Mouse (Mus musculus): Measurements from ENCODE around the gene Tbx1.

Tbx1 gene

DNA sequence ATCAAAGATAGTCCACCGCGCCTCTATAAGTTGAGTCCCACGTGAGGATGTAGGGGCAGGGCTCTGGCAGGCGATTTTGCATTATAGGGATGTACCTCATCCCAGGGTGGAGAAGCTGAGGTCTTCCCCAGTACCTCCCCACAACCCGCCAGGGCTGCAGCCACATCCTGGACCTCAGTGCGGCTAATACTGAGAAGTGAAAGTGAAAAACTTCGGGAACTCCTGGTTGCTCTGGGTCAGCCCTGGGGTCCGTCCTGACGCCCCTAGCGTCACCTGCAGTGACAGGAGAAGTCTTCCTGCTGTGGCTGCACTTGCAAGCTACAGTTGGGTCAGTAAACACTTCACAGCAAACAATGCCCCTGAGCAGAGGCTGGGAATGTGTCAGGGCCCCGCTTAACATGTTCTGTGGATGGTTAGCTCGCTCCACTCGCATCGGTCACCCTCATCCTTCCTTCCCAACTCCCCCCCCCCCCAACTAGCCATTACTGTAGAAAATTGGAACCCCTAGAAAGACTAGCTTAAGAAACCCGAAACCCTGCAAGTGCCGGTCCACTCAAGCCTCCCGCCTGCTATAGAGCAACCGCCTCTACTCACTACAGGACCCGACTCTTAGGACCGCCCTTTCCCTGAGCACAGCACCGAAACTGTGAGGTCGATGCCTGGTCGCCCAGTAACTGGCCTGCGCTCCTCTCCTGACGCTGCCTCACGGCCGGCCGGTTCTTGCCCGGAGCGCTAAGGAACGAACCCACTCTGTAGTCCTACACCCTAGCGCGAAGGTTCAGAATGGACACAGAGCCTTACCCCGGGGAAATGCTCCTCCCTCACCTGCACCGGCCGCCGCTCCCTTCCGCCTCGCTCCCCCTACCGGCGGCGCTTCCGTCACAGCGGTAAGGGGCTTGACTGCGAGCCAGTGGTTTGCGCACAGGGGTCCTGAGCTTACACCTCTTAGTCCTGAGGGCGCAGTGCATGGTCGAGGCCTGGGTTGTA lies at the start of gene Tbx1:
TSS of gene Tbx1 (minus strand) at position 868 of the 987 bp plus-strand sequence.
- no peak for DNase-seq

DNA sequence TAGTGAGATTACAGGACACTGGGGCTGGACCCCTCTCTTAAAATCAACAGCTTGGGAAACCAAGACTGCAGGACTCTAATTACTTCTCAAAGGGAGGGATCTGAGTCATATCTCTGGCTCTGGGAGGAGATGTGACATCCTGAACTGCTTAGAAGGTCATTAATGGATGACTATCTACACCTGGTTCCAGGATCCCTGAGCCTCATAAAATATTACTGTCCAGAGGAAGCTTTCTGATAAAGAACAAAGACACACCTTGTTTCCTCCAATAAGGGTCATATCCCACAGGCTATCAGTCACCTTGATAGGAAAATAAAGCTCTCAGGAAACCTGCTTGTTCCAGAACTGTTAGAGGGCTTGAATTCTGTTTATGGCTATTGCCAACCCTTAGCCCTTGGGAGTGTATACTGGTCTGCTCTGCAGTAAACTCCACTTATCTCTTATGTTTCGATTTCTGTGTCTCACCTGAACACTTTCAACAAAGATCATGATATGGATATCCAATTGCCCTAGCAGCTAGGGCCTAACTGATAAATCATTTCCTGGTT lies 49.0 kb upstream of the Tbx1 start:
- DNase-seq: no peak

DNA sequence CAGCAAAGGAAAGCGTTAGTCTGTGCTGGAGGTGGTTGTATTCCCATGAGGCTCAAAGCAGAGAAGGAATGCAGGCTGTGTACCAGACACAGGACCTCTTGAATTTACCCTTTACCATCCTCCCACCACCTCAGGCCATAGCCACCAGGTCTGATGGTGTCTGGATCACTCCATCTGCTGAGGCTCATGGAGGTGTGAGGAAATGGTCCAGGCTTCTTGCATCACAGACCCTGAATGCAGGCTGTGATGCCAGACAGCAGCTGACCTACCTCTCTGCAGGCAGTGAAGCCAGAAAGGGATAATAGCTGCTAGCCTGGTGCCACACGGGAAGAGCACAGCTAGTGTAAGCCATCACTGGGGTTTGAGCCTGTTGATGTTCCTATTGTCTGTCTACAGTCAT lies 47.9 kb upstream of the Tbx1 start:
- DNase-seq: no peak

DNA sequence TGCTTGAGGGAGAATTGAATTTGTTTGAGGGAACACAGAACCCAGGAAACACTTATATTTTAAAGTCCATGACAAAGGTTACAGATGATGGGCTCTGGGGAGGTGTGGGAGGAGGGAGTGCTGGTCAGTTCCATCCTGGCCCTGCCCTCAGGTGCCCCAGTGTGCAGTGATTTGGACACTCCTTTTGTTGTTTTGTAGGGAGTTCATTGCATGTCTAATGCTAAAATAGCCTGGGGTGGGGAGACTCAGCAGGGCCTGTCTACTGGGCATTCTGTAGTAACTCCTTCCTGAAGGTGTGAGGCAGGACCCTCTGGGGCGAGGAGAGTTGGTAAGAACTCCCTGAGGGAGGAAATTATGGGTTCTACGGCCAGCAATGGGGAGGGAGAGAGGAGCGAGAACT lies 46.3 kb upstream of the Tbx1 start:
- no peak for DNase-seq

DNA sequence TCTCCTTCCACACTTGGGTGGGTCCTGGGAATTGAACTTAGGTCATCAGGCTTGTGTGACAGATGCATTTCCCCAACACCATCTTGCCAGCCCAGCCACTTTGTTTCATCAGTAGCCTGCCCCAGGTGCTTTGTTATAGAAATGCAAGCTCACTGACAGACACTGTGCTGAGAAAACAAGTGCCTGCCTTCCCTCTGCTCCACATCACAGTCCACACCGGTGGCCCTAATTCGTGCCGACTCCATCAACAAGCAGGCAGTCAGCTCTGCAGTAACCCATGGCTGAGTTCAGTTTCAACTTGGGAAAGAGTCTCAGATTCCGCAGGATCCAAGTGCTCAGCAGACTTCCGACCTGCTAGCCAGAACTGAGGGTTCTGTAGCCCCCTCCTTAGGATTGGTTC lies 45.9 kb upstream of the Tbx1 start:
- no peak for DNase-seq

DNA sequence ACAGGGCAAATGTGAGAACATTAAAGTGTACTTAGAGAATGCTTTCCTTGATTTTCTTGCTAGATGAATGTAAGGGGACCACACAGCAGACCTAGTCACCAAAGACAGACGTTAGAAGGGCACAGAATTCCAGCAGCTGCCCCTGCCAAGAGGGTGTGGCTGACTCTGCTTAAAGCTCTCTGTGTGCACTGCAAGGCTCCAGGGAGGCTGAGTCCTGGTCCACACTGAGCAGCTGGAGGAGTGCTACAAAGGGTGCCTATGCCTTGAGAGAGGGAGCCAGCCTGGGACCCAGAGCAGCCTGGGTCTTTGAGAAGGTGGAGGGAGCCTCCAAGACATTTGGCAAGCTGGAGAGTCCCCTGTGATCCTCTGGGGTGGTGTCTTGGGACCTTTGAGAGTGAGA lies 42.9 kb upstream of the Tbx1 start:
- no peak for DNase-seq

DNA sequence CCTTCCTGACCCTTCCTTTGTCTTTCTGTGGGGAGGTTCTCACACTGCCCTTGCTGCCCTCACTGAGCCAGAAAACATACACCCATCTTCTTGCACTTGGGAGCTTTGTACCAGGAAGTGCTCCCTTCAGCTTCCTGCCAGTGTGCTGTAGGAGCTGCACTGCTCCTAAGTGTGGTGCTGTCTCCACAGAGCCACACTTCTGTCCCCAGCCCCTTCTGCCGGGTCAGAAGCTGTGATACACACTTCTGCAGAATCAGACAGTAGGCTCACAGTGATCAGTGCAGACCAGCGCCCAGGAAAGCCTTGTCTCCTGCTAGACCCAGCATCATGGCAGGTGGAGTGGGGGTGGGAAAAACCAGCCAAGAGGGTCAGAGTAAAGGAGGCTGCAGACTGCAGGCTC lies 42.3 kb upstream of the Tbx1 start:
- DNase-seq: no peak

DNA sequence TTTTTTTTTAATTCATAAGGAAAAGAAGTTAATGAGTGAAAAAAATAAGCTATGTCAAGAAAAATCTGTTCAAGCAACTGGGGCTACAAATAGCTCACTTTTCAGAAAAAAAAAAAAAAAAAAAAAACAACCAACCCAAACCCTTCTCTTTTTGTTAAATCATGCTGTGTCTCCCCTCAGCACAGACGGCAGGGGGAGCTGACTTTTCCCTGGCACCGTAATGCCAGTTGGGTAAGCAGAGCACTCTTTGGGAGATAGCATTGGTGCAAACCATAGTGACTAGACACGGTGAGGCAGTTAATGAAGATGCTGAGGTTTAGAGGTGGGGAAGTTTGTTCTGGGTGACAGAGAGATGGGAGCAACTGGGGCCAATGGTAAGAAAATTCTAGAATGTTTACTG lies 41.6 kb upstream of the Tbx1 start:
- DNase-seq: no peak

DNA sequence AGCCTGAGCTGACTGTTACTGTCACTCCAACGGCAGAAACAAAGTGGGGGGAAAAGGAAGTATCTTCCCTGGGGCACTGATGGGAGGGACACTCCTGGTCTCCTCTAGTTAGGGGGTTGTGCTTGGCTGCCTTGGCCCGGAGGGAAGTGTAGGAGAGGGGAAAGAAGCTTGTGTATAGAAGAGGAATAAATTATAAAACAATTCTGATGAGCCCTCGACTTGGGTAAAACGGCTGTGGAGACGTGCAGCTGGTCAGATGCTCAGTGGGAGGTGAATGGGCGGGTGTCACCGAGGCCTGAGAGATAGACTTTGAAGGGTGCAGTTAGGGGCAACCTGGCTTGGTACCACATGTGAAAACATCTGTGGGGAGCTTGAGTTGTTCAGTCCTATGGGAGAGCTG lies 40.7 kb upstream of the Tbx1 start:
- no peak for DNase-seq

DNA sequence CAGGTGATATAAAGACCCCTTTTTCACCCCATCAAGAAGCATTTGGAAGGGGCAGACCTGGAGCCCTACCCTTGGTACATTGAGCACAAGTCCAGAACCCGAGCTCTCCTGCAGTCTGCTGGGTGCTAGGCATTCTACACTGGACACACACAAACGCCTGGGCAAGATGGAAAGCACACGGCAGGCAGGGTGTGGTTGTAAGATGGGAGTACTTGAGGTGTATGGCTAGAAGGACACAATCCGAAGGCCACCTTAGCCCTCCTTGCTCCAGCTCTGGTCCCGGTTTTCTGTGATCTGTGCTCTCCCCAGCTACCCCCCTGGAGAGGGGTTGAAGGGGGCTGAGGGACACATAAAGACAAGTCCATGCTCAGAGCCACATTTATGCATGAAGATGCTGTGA lies 39.8 kb upstream of the Tbx1 start:
- no peak for DNase-seq

DNA sequence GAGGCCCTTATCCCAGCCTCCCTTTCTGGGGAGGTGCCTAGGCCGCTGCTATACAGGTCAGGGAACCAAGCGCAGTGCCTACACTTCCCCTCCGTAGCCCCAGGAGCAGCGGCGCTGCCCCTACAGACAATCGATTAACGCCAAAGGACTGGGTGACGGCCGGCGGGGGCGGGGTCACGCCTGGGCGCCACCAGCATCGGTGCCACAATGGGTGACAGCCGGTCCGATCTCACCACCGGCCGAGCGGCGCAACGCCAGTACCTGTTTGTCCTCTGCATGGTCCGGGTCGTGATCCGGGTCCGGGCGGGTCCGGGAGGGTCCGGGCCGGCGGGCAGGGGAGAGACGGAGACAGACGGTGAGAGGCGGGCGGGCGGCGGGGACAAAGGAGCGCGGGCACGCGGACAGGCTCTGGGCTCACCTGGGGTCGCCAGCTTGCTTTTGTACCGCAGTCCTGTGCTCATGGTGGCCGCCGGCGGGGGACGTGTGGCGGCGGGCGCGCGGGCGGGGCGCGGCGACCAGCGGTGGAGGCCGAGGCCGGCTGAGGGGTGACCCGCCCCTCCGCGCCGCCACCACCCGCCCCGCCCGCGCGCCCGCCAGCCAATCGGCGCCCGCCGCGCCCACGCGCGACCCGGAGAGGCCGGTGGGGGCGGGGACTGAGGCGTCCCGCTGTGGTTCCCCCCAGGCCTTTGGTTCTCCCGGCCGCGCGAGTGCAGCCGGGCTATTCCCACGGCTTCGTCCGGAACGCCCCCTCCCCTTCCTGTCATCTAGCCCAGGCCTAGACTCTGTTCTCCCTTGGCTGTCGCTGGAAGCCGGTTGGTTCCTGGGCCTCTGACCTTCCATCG lies 39.1 kb upstream of the Tbx1 start, which contains the start of gene Sept5:
TSS of gene Sept5 (minus strand) at position 565 of the 842 bp plus-strand sequence.
- peak; percentile 77 for DNase-seq

DNA sequence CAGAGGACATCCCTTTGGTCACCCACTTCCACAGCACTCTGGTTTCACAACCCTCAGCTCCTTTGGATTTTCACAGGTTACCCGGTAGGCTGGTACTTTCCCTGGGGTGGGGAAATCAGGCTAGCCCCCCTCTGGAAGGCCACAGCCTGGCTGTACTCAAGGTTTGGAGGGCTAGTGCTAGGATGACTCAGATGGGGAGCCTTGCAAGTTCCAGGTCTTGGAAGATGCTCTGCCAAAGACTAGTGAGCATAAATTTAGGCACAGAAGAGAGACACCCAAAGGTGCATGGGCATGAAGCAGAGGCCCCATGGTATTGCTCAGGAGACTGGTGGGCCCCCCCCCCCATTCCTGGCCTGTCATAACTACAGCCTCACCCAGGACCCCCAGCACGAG lies 38.5 kb upstream of the Tbx1 start:
- DNase-seq: no peak

DNA sequence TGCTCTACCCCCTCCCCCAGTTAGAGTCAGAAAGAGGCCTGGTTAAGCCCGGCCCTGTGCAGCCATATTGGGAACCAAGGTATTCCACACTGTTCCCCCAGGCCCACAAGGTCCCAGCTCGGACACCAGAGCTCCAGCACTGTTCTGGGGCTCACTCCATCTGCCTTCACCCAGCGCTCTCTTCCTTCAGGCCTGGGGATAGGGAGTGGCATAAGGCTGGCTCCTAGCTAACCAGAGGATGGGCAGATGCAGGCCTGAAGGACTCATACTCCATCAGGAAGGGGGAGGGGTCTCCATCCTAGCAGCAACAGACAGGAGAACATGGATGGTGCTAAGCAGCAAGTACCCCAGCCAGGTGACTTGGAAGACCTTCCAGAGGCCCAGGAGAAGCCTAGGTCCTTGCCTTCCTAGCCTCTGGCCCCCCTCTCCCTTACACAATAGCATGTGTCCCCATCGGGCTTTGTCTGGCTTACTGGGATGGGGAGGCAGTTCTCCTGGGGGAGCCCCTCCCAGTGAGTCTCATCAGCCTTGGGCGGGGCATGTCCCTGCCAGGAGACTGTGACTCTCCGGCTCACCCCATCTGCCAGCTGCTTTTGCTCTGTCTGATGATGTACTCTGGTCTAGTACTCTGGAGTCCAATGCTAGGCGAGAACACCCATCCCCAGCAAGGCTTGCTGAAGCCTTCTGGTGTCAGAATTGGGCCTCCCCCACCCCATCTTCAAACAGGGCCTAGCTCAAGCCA lies 37.9 kb upstream of the Tbx1 start:
- DNase-seq: no peak

DNA sequence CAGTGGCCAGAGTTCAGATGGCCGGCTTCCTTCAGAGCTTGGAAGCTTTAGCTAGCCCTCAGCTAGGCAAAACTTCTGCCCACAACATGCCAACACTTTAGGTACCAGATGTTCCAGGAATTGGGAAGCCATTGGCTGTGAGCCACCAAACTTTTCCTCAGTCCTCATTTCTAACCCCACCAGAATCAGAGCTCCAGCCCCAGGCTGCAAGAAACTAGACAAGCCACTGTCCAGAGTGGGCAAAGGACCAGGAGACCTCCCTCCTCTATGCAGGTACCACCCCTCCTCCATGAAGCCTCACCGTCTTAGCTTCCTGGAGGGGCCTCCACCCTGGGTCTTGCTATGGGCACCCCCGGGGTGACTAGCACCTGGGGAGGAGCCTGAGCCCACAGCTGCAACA lies 36.7 kb upstream of the Tbx1 start:
- DNase-seq: no peak

DNA sequence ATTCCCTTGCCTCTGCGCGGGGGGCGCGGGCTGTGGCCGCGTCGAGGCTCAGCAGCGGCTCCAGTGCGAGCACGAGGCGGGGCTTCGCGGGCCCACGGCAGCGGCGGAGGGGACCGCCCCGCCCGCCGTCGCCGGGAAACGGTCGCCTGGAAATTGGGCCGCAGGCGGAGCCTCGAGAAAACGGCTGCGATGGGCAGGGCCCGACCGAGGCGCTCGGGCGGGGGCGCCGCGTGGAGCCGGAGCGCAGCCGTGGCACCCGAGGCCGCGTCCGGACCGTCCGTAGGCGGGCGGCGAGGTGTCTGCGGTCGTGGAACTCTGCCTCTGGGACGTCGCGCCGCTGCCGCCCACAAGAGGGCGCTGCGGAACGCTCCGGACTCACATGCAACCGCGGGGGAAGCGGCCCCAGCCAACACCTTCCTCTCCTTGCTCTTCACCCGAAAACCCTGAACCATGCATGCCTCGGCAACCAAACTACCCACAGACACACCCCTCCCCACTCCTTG lies 36.0 kb upstream of the Tbx1 start, which contains the start of gene Gm49601:
TSS of gene Gm49601 (minus strand) at position 52 of the 503 bp plus-strand sequence.
- DNase-seq: peak; percentile 79

DNA sequence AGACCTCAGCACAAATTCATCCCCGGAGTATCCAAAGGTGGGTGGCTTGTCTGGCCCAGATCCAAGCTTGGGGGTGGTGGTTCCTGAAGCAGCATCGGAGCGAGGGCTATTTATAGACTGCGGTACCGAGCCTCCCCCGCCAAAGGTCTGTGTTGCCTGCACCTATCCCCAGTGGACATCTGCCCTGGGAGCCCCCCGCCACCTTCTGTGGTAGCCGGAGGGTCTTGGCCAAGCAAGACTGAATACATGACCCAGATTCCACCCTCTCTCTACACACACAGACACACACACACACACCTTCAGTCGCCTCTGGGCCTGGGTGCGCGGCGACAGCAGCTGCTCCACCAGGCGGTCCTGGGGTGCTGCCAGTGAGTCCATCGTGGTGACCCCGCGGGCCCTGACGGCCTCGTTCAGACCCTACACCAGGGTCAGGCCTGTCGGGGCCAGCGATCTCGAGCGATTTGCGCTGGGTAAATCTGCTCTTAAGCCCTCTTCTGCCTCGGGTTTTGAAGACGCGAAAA lies 35.4 kb upstream of the Tbx1 start:
- peak; percentile 85 for DNase-seq

DNA sequence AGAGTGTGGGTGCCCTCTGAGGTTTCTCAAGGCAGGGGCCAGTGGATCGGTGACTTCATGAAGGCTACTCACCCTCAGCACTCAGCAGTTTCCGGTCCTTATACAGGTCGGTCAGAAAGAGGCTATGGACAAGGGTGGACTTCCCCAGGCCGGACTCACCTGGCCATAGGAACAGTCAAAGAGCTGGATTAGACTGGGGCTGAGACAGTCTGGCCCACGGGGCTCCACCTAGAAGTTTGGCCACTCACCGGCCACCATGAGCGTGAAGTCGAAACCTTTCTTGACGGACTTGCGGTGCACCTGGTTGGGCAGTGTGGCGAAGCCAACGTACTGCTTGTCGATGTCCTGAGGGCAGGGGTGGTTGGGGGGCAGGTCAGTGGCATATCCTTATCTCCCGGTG lies 34.6 kb upstream of the Tbx1 start:
- no peak for DNase-seq

DNA sequence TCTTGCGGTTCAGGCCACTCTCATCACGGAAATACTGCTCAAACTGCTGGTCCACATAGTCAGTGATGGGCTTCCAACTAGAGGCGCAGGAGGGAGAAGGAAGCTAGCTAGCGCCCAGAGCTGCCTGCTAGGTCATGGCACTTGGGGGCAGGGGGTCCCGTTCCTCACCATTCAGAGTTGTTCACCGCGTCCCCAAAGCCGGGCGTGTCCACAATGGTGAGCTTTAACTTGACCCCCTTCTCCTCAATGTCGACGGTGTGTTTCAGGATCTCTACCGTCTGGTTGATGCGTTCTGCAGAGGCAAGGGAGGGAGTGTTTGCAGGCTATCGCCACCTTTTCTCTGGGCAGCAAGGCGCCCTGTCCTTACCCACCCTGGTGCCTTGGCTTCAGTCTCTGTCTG lies 34.2 kb upstream of the Tbx1 start:
- no peak for DNase-seq

DNA sequence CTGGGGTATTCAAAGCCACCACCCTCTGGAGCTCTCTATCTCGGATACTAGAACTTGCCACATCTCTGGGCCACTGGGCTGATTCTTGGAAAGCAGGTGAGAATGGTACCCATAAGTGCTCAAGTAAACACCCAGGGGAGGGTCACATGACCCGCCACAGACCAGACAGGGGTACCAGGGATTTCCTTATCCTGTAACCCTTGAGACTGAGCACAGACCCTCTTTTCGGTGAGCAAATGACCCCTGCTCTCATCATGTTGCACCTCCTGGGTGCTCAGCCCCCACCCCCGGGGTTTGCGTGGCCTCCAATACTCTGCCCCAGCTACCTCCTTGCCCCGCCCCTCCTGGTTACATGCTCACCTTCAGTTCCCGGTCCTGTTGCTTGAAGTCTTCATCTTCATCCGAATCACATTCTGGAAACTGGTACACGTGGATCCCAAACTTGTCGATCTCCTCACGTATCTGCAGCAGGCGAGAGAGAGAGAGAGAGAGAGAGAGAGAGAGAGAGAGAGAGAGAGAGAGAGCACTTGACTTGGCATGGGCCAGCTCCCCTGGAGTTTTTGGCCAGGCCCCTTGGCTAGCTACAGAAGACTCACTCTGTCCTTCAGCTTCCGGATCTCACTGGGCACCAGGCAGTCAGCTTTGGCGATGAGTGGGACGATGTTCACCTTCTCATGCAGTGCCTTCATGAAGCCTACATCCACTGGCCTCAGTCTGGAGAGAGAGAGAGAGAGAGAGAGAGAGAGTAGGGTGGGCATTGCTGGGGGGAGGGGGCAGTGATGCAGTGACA lies 33.5 kb upstream of the Tbx1 start:
- DNase-seq: no peak

DNA sequence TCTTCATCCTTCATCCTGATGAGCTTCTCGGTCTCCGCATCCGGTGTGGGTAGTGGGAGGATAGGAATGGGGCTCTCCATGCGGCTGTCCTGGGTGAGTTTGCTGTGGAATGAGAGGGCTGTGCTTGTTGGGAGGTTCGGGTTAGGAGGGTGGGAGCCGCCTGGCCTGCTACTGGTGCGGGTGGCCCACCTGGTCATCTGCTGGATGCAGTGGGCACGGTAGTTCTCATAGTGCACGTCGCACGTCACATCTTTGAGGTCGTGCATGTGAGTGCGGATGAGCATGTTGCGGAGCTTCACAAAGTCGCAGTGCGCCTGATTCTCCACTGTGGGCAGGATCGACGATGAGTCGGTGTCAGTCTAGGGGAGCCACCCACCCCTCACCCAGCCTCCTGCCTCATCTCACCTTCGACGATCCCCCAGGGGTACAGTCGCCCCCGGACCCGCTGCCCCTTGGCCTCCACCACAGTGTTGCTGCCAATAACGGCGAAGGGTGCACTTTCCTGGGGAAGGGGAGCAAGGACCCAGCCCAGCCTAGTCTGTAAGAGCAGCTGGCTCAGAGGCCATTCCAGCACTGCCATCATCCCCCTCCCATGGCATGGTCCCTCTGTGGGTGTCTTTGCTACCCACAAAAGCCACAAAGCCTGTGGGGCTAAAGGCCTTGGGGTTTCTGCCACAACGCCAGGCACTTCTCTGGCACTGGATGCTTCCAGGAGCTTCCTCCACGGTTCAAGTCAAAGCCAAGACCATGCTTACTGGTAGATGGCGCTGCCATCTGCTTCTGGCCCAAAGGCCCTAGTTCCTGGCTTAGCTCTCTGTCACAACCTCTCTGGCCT lies 32.7 kb upstream of the Tbx1 start:
- DNase-seq: no peak

All from right cerebral cortex, postnatal 14 days (tissue).